Comparison of ENCODE assay signal across 14 mouse cellular contexts in the genomic region with DNA sequence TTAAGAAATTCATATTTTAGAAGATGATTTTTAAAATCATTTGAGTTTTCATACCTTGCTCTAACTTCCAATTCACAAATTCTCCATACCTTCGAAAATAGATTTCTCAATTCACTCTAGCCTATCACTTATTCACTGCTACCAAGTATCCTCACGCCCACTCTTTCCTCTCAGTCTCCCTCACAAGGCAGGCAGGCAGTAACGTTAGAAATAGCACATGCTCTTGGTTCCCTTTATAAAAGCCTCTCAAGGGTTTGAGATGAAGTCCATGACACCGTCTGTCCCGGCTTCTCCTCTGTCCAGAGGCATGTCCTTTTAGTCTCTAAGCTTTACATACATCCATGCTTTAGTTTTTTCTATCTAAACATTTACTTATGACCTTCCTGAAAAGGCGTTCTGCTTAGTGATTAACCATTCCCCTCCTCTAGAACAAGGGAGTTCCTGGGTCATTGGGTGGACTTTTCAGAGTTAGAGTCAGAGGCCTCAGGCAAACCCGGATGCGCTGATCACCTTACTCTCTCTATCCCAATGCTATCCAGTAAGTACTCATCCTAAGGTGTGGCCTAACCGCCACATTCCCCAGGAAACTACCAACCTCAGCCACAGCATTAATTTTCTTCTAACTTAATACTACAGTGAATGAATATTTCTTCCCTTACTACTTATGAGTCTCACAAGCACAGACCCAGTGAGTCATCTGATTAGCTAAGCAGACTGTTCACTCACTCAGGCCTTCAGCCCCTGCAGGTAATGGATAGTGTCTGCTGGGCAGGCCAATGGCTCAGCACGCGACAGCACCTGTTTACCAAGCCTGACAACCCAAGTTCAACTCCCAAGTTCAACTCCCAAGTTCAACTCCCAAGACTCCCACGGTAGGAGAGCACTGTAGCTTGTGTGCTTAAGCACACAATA. TPM values are rescaled to one million over a fixed set of nuclear protein-coding genes. Genes with fewer than 3 reads are reported as not detected.
A peak's percentile ranks its signal among the peaks of the same experiment; 100 is the strongest.
DNase-seq lines count a peak whose midpoint lies in the region; ATAC-seq lines count a peak whose summit lies in the region.
"Had no signal": no experiment of that assay in that cellular context is flagged by ENCODE, and none has a peak within 500 bp of the region (broad histone marks: within the 10 kb centered on the region; RNA-seq: fewer than 3 reads in every experiment).

No protein-coding gene starts in this region.

- H3K9me3 ChIP-seq in intestine, embryonic 15.5 days, result no peaks in the 10 kb centered on the region
- H3K9me3 ChIP-seq in stomach, embryonic 16.5 days (replicated peaks; ENCODE audit: control insufficient read depth, low read length), result no peaks in the 10 kb centered on the region
- H3K9me3 ChIP-seq in midbrain, embryonic 10.5 days (replicated peaks), result no peaks in the 10 kb centered on the region

- no peaks in the 10 kb centered on the region for H3K27me3 ChIP-seq in intestine, embryonic 15.5 days (replicated peaks)
- no peaks in the 10 kb centered on the region for H3K27me3 ChIP-seq in stomach, embryonic 16.5 days (ENCODE audit: control insufficient read depth, insufficient read depth, low read length)
- H3K27me3 ChIP-seq in midbrain, embryonic 10.5 days (ENCODE audit: low read depth, poor library complexity, severe bottlenecking), result no peaks in the 10 kb centered on the region

- H3K9ac ChIP-seq in intestine, embryonic 15.5 days, result 0 out of 2 replicates have a peak overlapping the region, but pooled peaks have one; percentile 6
- H3K9ac ChIP-seq in stomach, embryonic 16.5 days (ENCODE audit: low read length), result no peak overlapping the region

- H3K27ac ChIP-seq in intestine, embryonic 15.5 days, result peak overlapping the region; percentile 64
- H3K27ac ChIP-seq in stomach, embryonic 16.5 days (ENCODE audit: low read length), result peak overlapping the region; percentile 64
- no peak overlapping the region for H3K27ac ChIP-seq in midbrain, embryonic 10.5 days (replicated peaks)
- H3K27ac ChIP-seq: left cerebral cortex, adult 2 months had no signal

- no peaks in the 10 kb centered on the region for H3K36me3 ChIP-seq in intestine, embryonic 15.5 days
- no peaks in the 10 kb centered on the region for H3K36me3 ChIP-seq in stomach, embryonic 16.5 days (ENCODE audit: control insufficient read depth, insufficient read depth, low read length)
- H3K36me3 ChIP-seq in midbrain, embryonic 10.5 days, result peaks cover 7% of the 10 kb centered on the region; the same call in 1 of the 2 replicates

- H3K4me1 ChIP-seq in intestine, embryonic 15.5 days (replicated peaks), result peaks cover 13% of the 10 kb centered on the region
- H3K4me1 ChIP-seq in stomach, embryonic 16.5 days (ENCODE audit: control insufficient read depth, insufficient read depth, low read length), result peaks cover 14% of the 10 kb centered on the region; the same call in 1 of the 2 replicates
- H3K4me1 ChIP-seq in midbrain, embryonic 10.5 days, result no peaks in the 10 kb centered on the region

- DNase-seq in lung, postnatal 36 days, result peak; percentile 24
- DNase-seq in lung, postnatal 14 days, result no peak
- DNase-seq in NIH3T3 (ENCODE audit: low read depth), result peak; percentile 63
- no peak for DNase-seq in midbrain, embryonic 10.5 days (ENCODE audit: low spot score)
- no peak for DNase-seq in right cerebral cortex, postnatal 25 days
- DNase-seq in frontal cortex, adult 2 months (ENCODE audit: extremely low spot score in 1 of 2, low spot score in 1 of 2), result no peak
- DNase-seq: cerebellum, adult 11-12 months; gastrocnemius, postnatal 10 days; liver; spleen, adult 18-20 months; thymus, adult 2 months had no signal

- H3K4me2 ChIP-seq in intestine, embryonic 15.5 days (replicated peaks), result peak overlapping the region; percentile 16; the same call in 1 of the 2 replicates
- H3K4me2 ChIP-seq in stomach, embryonic 16.5 days (ENCODE audit: low read depth, low read length), result no peak overlapping the region

- WGBS in intestine, embryonic 15.5 days, result 54% methylated on average over 12 of the region's 12 CpGs
- 53% methylated on average over 12 of the region's 12 CpGs for WGBS in stomach, embryonic 16.5 days
- 88% methylated on average over 12 of the region's 12 CpGs for WGBS in midbrain, embryonic 10.5 days

- peak; percentile 70 for ATAC-seq in intestine, embryonic 15.5 days
- peak; percentile 70; the same call in 1 of the 2 replicates for ATAC-seq in stomach, embryonic 16.5 days (ENCODE audit: insufficient read depth, low FRiP score)

- no peak overlapping the region for H3K4me3 ChIP-seq in intestine, embryonic 15.5 days (replicated peaks)
- H3K4me3 ChIP-seq in stomach, embryonic 16.5 days (replicated peaks; ENCODE audit: low read length), result no peak overlapping the region
- no peak overlapping the region for H3K4me3 ChIP-seq in midbrain, embryonic 10.5 days
- H3K4me3 ChIP-seq: left cerebral cortex, adult 2 months had no signal

RNA-seq across cellular contexts. Expression of a gene that starts 10.5 kb away (rescaled TPM):
- 33.8 and 38.3 TPM in 2 replicates for polyA plus RNA-seq in intestine, embryonic 15.5 days (2015; fragmentation: Nextera tagmentation; extraction: Ambion mirVana)
- polyA plus RNA-seq in stomach, embryonic 16.5 days (2015; fragmentation: Nextera tagmentation; extraction: Ambion mirVana), result 38.0 and 38.7 TPM in 2 replicates
- 40.8 and 45.1 TPM in 2 replicates for polyA plus RNA-seq in midbrain, embryonic 10.5 days (2016; fragmentation: Nextera tagmentation; extraction: Ambion mirVana)
- polyA plus RNA-seq in frontal cortex, adult 2 months (2012; rRNA removed), result 17.4 and 18.7 TPM in 2 replicates

RNA-seq across cellular contexts. Expression of a gene that starts 30.9 kb away (rescaled TPM):
- 107 and 109 TPM in 2 replicates for polyA plus RNA-seq in intestine, embryonic 15.5 days (2015; fragmentation: Nextera tagmentation; extraction: Ambion mirVana)
- 74.6 and 80.1 TPM in 2 replicates for polyA plus RNA-seq in stomach, embryonic 16.5 days (2015; fragmentation: Nextera tagmentation; extraction: Ambion mirVana)
- 148 and 153 TPM in 2 replicates for polyA plus RNA-seq in midbrain, embryonic 10.5 days (2016; fragmentation: Nextera tagmentation; extraction: Ambion mirVana)
- 29.8 and 30.9 TPM in 2 replicates for polyA plus RNA-seq in frontal cortex, adult 2 months (2012; rRNA removed)

RNA-seq across cellular contexts. Expression of a gene that starts 31.0 kb away (rescaled TPM):
- polyA plus RNA-seq in intestine, embryonic 15.5 days (2015; fragmentation: Nextera tagmentation; extraction: Ambion mirVana), result 27.4 and 29.4 TPM in 2 replicates
- 27.0 and 28.7 TPM in 2 replicates for polyA plus RNA-seq in stomach, embryonic 16.5 days (2015; fragmentation: Nextera tagmentation; extraction: Ambion mirVana)
- polyA plus RNA-seq in midbrain, embryonic 10.5 days (2016; fragmentation: Nextera tagmentation; extraction: Ambion mirVana), result 36.2 and 38.3 TPM in 2 replicates
- 54.8 and 63.1 TPM in 2 replicates for polyA plus RNA-seq in frontal cortex, adult 2 months (2012; rRNA removed)

Comparison
In these comparisons a context has a peak if more than half of its experiments do, and no peak if none do; other contexts are left out.
1. DNase-seq: peak in lung, postnatal 36 days (single experiment) and NIH3T3 (single experiment); none in lung, postnatal 14 days (single experiment), midbrain, embryonic 10.5 days (single experiment), right cerebral cortex, postnatal 25 days (single experiment) and frontal cortex, adult 2 months (0 of 2).